Mouse (Mus musculus): ENCODE results near the gene S1pr1. TPM values are rescaled to one million over a fixed set of nuclear protein-coding genes. Genes with fewer than 3 reads are reported as not detected.
A peak's percentile ranks its signal among the peaks of the same experiment; 100 is the strongest.

The S1pr1 gene
- polyA plus RNA-seq, 1 experiment from 2014 or later = 16.5 TPM

GRCm38 (mm10) chr3:115660701-115661460 is 54.0 kb downstream of the S1pr1 start:
- H3K4me1 ChIP-seq (replicated peaks) = no peaks in the 10 kb centered on the region
- H3K4me3 ChIP-seq (replicated peaks) = no peak overlapping the region
- no peaks in the 10 kb centered on the region for H3K36me3 ChIP-seq
- H3K9ac ChIP-seq = no peak overlapping the region
- H3K27ac ChIP-seq = no peak overlapping the region
- H3K9me3 ChIP-seq = no peaks in the 10 kb centered on the region
- no peaks in the 10 kb centered on the region for H3K27me3 ChIP-seq (replicated peaks)
- ATAC-seq = peak; percentile 63; the same call in 1 of the 2 replicates
- WGBS = 42% methylated on average over 9 of the region's 9 CpGs
- no peak overlapping the region for H3K4me2 ChIP-seq (replicated peaks)

Other genes with a start within 250 kb of the S1pr1 start
- 30.2 and 30.5 TPM in 2 replicates for gene Dph5, start 172.8 kb upstream of the S1pr1 start, polyA plus RNA-seq (2015; fragmentation: Nextera tagmentation; extraction: Ambion mirVana)

Data from intestine, embryonic 15.5 days (tissue).